Mouse (Mus musculus) mammary gland, adult 2 months (tissue): ENCODE measurements around the gene Esp24. TPM values are rescaled to one million over a fixed set of nuclear protein-coding genes. Genes with fewer than 3 reads are reported as not detected.

ENCODE experiments used
- polyA plus RNA-seq: library from polyadenylated mRNA; depleted of rRNA; stranded (reverse); fragments of >200 nt; gene quantifications from 2 replicates; pipeline ENCODE4 v1.2.3, GENCODE M21; 2012; ENCODE audit warnings: low replicate concordance; rRNA removed

Gene Esp24
- not detected in 2 replicates for polyA plus RNA-seq

GRCm38 (mm10) chr17:39036395-39036794 is at the start of gene Esp24:
Esp24 (plus strand) TSS chr17:39036695.

DNA sequence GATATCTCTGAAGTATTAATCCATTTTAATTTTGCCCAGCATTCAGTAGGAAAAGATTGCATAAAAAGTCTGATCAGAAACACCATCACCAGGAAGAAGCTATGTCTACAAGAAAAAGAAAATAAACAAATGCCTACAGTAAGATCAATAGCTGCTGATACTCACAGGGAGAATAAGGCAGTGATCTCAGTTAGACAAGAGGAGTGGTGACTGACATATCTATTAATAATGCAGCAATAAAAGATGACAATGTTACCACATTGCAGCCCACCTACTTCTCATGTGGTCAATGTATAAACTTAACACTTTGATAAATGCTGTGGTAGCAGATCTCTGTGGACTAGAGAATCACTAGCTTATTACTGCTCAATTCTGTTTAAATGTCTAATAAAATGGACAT is 6.7 kb downstream of the Esp24 start, which contains the start of gene Gm21903:
Gm21903 (minus strand) TSS at position 101 of the 400 bp plus-strand sequence.

DNA sequence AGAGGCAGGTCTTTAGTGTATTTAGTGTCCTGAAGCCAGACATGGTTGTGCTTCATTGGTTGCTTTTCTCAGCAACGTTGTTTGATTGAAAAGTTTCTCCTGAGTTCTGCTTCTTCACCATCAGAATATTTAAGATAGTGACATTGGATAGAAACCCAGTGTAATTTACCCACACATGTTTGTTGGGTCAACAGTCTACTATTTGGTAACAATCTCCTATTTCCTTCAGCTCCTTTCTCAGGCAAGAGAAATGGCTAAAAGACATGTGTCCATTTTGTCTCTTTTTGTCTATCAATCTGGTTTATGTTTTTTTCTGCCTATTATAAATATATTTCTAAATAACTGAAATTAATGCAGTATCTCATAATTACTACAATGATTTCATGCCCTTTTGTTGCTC is 40.4 kb downstream of the Esp24 start, which contains the start of gene Esp23:
Esp23 (minus strand) TSS at position 101 of the 400 bp plus-strand sequence.

Other genes with a start within 250 kb of the Esp24 start
- not detected in 2 replicates for gene Gm21903, start 6.6 kb downstream of the Esp24 start, polyA plus RNA-seq
- gene Esp23, start 40.3 kb downstream of the Esp24 start, polyA plus RNA-seq = not detected in 2 replicates
- not detected in 2 replicates for gene Esp22, start 58.6 kb downstream of the Esp24 start, polyA plus RNA-seq